Mouse (Mus musculus): ENCODE data around the gene Wdr45.
A peak's percentile ranks its signal among the peaks of the same experiment; 100 is the strongest.
"Not testable (repeated sequence)": the region's sequence is repeated elsewhere in the genome, so short reads cannot be mapped to it uniquely, and the experiment has no call there.

The Wdr45 gene

GRCm38 (mm10) chrX:7714135-7714899 is at the start of gene Wdr45:
Gene Wdr45, plus strand, starts transcription at chrX:7714333.
- DNase-seq (ENCODE audit: low read depth) = peak; percentile 89

- no peak for DNase-seq (ENCODE audit: low read depth)
Measured at GRCm38 (mm10) chrX:7664791-7665190, 49.3 kb upstream of the Wdr45 start.

GRCm38 (mm10) chrX:7665739-7666502 is 48.2 kb upstream of the Wdr45 start:
- no peak for DNase-seq (ENCODE audit: low read depth)

GRCm38 (mm10) chrX:7670390-7670881 is 43.7 kb upstream of the Wdr45 start:
- DNase-seq (ENCODE audit: low read depth) = no peak

GRCm38 (mm10) chrX:7670921-7671623 is 43.1 kb upstream of the Wdr45 start, which contains the start of gene Plp2:
Gene Plp2, minus strand, starts transcription at chrX:7671390.
- no peak for DNase-seq (ENCODE audit: low read depth)

GRCm38 (mm10) chrX:7672739-7673138 is 41.4 kb upstream of the Wdr45 start:
- no peak for DNase-seq (ENCODE audit: low read depth)

- DNase-seq (ENCODE audit: low read depth) = no peak
Measured at GRCm38 (mm10) chrX:7673578-7674281, 40.4 kb upstream of the Wdr45 start.

GRCm38 (mm10) chrX:7674284-7675000 is 39.7 kb upstream of the Wdr45 start:
- DNase-seq (ENCODE audit: low read depth) = no peak

GRCm38 (mm10) chrX:7675001-7675380 is 39.1 kb upstream of the Wdr45 start:
- DNase-seq (ENCODE audit: low read depth) = no peak

- no peak for DNase-seq (ENCODE audit: low read depth)
Measured at GRCm38 (mm10) chrX:7678986-7679385, 35.1 kb upstream of the Wdr45 start.

GRCm38 (mm10) chrX:7679405-7680056 is 34.6 kb upstream of the Wdr45 start:
- peak; percentile 54 for DNase-seq (ENCODE audit: low read depth)

GRCm38 (mm10) chrX:7680057-7680412 is 34.1 kb upstream of the Wdr45 start:
- no peak for DNase-seq (ENCODE audit: low read depth)

GRCm38 (mm10) chrX:7680864-7681263 is 33.3 kb upstream of the Wdr45 start, which contains the start of gene Magix:
Gene Magix, minus strand, starts transcription at chrX:7681251.
- DNase-seq (ENCODE audit: low read depth) = no peak

- no peak for DNase-seq (ENCODE audit: low read depth)
Measured at GRCm38 (mm10) chrX:7688321-7688720, 25.8 kb upstream of the Wdr45 start.

GRCm38 (mm10) chrX:7690486-7690885 is 23.6 kb upstream of the Wdr45 start:
- no peak for DNase-seq (ENCODE audit: low read depth)

GRCm38 (mm10) chrX:7692862-7693261 is 21.3 kb upstream of the Wdr45 start:
- DNase-seq (ENCODE audit: low read depth) = no peak

- no peak for DNase-seq (ENCODE audit: low read depth)
Measured at GRCm38 (mm10) chrX:7696520-7696919, 17.6 kb upstream of the Wdr45 start.

- peak; percentile 76 for DNase-seq (ENCODE audit: low read depth)
Measured at GRCm38 (mm10) chrX:7696954-7697381, 17.2 kb upstream of the Wdr45 start, which contains the start of gene Gpkow. Gene Gpkow, plus strand, starts transcription at chrX:7697131.

GRCm38 (mm10) chrX:7713764-7714134 is 384 bp upstream of the Wdr45 start:
- not testable (repeated sequence) for DNase-seq (ENCODE audit: low read depth)

- not testable (repeated sequence) for DNase-seq (ENCODE audit: low read depth)
Measured at GRCm38 (mm10) chrX:7716058-7716457, 1.9 kb downstream of the Wdr45 start.

Data from fibroblast of lung, adult 2 months (primary cell).